Mouse (Mus musculus) kidney, postnatal 0 days (tissue): ENCODE data around the gene Npas3. TPM values are rescaled to one million over a fixed set of nuclear protein-coding genes. Genes with fewer than 3 reads are reported as not detected.

Source experiments
- ATAC-seq: fragments of 200-750 bp; cut with Nextera tagmentation; replicated peaks from 2 replicates; pipeline ENCODE4 v1.8.0; 2017; ENCODE audit warnings: low read depth, moderate number of reproducible peaks, moderate TSS enrichment, moderate library complexity; ENCODE audit not compliant: low FRiP score
- DNase-seq: peaks from one replicate; pipeline ENCODE4 v3.0.0-alpha.2; 2016; ENCODE audit warnings: low spot score
- H3K27ac ChIP-seq: fragments of 300-500 bp; sonication (generic); 2 replicates; pipeline ENCODE4 v1.5.1; 2014; ENCODE audit warnings: mild to moderate bottlenecking
- H3K27me3 ChIP-seq: fragments of 300-500 bp; sonication (generic); 2 replicates; pipeline ENCODE4 v1.6.1; 2014; ENCODE audit warnings: low read length, mixed read lengths; ENCODE audit not compliant: insufficient read depth
- H3K36me3 ChIP-seq: fragments of 300-500 bp; sonication (generic); 2 replicates; pipeline ENCODE4 v1.6.1; 2014; ENCODE audit warnings: low read length, mixed read lengths; ENCODE audit not compliant: insufficient read depth
- H3K4me1 ChIP-seq: fragments of 300-500 bp; sonication (generic); replicated peaks from 2 replicates; pipeline ENCODE4 v1.6.1; 2014; ENCODE audit warnings: antibody characterized with exemption, low read length, mixed read lengths; ENCODE audit not compliant: insufficient read depth
- H3K4me2 ChIP-seq: fragments of 300-500 bp; sonication (generic); 2 replicates; pipeline ENCODE4 v1.6.1; 2014; ENCODE audit warnings: mild to moderate bottlenecking, low read length, moderate library complexity, mixed read lengths
- H3K4me3 ChIP-seq: fragments of 300-500 bp; sonication (generic); replicated peaks from 2 replicates; pipeline ENCODE4 v1.5.1; 2014; ENCODE audit warnings: low read depth, low read length
- H3K9ac ChIP-seq: fragments of 300-500 bp; sonication (generic); 2 replicates; pipeline ENCODE4 v1.6.1; 2014; ENCODE audit warnings: low read depth, low read length
- H3K9me3 ChIP-seq: fragments of 300-500 bp; sonication (generic); replicated peaks from 2 replicates; pipeline ENCODE4 v1.6.1; 2016; ENCODE audit warnings: low read length, inconsistent platforms, mixed read lengths
- CTCF ChIP-seq: IDR thresholded peaks from 2 replicates; pipeline ENCODE4 v1.5.1; 2016; ENCODE audit warnings: antibody characterized with exemption, low read depth, mild to moderate bottlenecking, moderate library complexity
- WGBS: fragments of 180-500 bp; shearing (Covaris S2); extraction: QIAGEN DNeasy Blood & Tissue Kit; methylation state at CpG from one replicate; pipeline ENCODE4 v1.1.7; 2014; 5-methylcytosine and 5-hydroxymethylcytosine counted together
- polyA plus RNA-seq: library from polyadenylated mRNA; unstranded; fragments of >200 nt; fragmentation: Nextera tagmentation; extraction: Ambion mirVana; gene quantifications from 2 replicates; pipeline ENCODE4 v1.2.1, GENCODE M21; 2015

The Npas3 gene
- polyA plus RNA-seq, 1 experiment from 2014 or later = 1.2 TPM

DNA sequence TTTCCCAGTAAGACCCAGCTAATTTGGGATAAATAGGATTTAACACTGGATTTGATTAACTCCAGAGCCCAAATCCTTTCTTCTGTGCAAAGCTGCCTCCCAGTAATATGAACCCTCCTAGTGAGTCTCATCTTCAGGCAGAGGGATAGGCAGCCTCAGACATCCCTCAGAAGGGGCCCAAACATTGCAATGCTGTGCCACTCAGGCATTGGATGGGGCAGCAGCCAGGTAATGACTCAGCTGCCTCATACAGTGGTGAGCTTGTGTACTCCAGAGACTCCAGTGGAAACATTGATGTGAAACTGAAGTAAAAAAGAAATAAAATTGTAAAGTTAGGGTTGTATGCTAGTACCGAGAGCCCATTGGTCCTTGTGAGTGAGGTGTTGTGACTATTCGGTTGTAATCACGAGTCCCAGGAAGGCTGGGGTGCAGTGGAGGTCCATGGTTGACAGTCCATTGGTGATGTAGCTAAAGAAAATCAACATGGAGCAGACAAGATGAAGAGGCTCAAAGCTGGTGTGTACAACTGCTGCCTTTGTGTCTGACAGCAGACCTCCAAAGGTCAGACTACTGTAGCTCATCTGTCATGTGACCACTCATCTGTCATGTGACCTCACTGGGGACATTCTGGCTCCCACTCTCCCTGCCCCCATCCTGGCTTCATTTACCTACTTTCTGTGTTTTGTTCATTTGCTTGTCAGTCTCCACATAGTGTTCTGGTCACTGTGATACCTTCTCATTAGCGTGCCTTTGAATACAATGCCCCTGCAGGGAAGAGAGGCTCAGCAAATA lies 383.0 kb downstream of the Npas3 start:
- no peak overlapping the region for H3K9ac ChIP-seq
- TF ChIP-seq CTCF = no peak
- H3K27me3 ChIP-seq = no peaks in the 10 kb centered on the region; the same call in 1 of the 2 replicates
- H3K4me3 ChIP-seq = no peak overlapping the region
- H3K36me3 ChIP-seq = no peaks in the 10 kb centered on the region
- H3K4me1 ChIP-seq = no peaks in the 10 kb centered on the region
- no peak overlapping the region for H3K4me2 ChIP-seq
- 90% methylated on average over 4 of the region's 4 CpGs for WGBS
- H3K27ac ChIP-seq = no peak overlapping the region
- DNase-seq (no peak), ATAC-seq (no peak)
- H3K9me3 ChIP-seq = no peaks in the 10 kb centered on the region

DNA sequence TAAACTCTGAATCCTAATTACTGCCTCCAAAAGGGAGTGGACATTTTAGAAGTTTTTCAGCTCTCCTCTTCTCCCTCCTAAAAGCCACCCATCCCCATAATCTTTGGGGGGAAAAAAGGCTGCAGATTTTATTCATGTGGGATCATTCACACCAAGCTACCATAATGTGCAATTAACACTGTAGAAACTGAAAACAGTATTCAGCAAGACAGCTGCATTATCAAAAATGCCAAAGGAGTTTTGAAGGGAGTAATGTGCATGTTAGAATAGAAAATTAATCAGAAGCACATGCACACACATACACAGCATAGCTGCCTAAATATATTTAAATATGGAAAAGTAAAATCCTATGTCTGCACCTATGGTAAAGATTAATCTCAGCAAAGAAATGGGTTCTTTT lies 390.1 kb downstream of the Npas3 start:
- DNase-seq (no peak), ATAC-seq (no peak)
- no peak for TF ChIP-seq CTCF
- no peaks in the 10 kb centered on the region for H3K27me3 ChIP-seq
- H3K9me3 ChIP-seq = no peaks in the 10 kb centered on the region
- no peak overlapping the region for H3K27ac ChIP-seq
- no peaks in the 10 kb centered on the region for H3K36me3 ChIP-seq
- no peak overlapping the region for H3K4me3 ChIP-seq
- H3K4me2 ChIP-seq = no peak overlapping the region
- no peaks in the 10 kb centered on the region for H3K4me1 ChIP-seq
- H3K9ac ChIP-seq = no peak overlapping the region

DNA sequence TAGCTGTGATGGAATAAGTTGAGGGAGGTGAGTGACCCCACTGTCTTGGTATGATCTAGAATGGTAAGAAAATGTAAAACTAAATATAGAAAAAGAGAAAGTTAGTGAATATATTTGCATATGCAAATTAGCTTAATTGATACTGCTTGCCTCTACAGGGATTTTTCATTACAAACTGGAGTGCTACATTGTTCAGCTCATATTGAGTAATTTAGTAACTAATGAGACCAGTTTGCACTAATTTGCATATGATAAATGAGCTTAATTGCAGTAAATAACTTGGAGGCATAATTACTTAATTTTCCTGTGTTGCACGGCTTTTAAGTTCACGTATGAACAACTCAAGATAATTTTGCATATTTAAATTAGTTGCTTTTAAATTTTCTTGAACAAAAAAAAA lies 398.8 kb downstream of the Npas3 start:
- H3K9ac ChIP-seq = no peak overlapping the region
- H3K9me3 ChIP-seq = no peaks in the 10 kb centered on the region
- no peak overlapping the region for H3K4me3 ChIP-seq
- no peak for ATAC-seq
- WGBS = 81% methylated on average over 2 of the region's 2 CpGs
- H3K36me3 ChIP-seq = no peaks in the 10 kb centered on the region
- DNase-seq = no peak
- no peak overlapping the region for H3K27ac ChIP-seq
- H3K4me1 ChIP-seq = no peaks in the 10 kb centered on the region
- no peak for TF ChIP-seq CTCF
- no peaks in the 10 kb centered on the region for H3K27me3 ChIP-seq
- H3K4me2 ChIP-seq = no peak overlapping the region

DNA sequence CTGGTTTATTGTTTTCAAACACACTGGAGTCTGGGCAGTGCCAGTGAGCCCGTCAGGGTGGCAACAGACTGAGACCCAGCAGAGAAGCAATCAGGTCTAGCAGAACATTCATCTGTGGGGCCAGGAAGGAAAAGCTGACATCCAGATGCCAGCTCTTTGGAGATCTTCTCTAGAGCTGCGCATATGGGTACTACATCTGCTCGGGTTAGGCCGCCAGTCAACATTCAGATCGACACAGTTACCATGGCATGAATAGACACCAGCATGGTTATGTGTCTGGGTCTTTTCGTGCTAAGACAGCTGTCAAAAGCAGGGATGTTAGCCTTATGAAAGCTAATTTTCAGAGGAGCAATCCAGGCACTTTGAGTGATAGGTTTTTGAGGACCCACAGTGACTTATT lies 407.8 kb downstream of the Npas3 start:
- 90% methylated on average over 6 of the region's 6 CpGs for WGBS
- no peak overlapping the region for H3K27ac ChIP-seq
- no peaks in the 10 kb centered on the region for H3K9me3 ChIP-seq
- no peaks in the 10 kb centered on the region for H3K4me1 ChIP-seq
- ATAC-seq (no peak), DNase-seq (no peak)
- H3K4me2 ChIP-seq = no peak overlapping the region
- no peaks in the 10 kb centered on the region for H3K36me3 ChIP-seq
- H3K9ac ChIP-seq = no peak overlapping the region
- TF ChIP-seq CTCF = no peak
- H3K4me3 ChIP-seq = no peak overlapping the region
- H3K27me3 ChIP-seq = no peaks in the 10 kb centered on the region

DNA sequence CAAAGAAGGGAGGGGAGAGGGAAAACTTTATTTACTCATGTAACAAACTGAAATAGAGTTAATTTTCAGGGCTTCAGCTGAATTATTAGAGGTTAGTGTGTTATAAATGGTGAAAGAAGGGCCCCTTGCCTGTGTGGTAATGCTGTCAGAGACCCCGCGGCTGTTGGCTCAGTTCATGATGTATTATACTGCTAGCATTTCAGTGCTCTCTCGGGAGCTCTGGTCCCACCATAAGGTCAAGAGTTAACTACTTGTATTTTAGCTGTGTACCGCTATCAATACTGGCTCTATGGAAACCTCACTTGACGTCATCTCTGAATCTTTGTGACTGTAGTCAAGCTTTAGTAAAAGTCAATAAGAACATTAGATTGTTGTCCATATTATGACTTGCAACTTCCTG lies 415.6 kb downstream of the Npas3 start:
- no peak overlapping the region for H3K27ac ChIP-seq
- H3K9ac ChIP-seq = no peak overlapping the region
- no peaks in the 10 kb centered on the region for H3K36me3 ChIP-seq
- no peak overlapping the region for H3K4me3 ChIP-seq
- TF ChIP-seq CTCF = no peak
- peak; percentile 21 for DNase-seq
- H3K4me1 ChIP-seq = no peaks in the 10 kb centered on the region
- no peak overlapping the region for H3K4me2 ChIP-seq
- no peaks in the 10 kb centered on the region for H3K27me3 ChIP-seq
- WGBS = 18% methylated on average over 5 of the region's 5 CpGs
- ATAC-seq = no peak
- no peaks in the 10 kb centered on the region for H3K9me3 ChIP-seq

DNA sequence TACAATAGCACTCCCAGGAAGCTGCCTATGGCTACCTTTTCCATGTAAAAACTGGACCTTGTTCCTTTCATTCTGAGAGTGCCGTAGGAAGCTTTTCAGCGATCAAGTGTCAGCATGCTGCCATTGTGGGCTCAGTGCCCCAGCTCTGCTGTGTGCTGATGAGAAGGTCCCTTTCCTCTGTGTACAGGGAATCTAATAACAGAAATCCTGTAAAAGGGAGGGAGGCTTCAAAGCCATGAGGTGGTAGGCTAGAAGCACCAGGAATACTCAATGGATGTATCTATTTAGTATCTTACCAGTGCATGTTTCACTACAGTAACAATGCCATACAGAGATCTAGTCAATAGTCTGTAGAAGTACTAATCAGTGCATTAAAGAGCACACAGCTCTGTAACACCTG lies 423.4 kb downstream of the Npas3 start:
- no peak overlapping the region for H3K4me3 ChIP-seq
- H3K4me1 ChIP-seq = no peaks in the 10 kb centered on the region
- H3K9ac ChIP-seq = no peak overlapping the region
- no peak overlapping the region for H3K4me2 ChIP-seq
- DNase-seq (no peak), ATAC-seq (no peak)
- H3K27ac ChIP-seq = no peak overlapping the region
- no peak for TF ChIP-seq CTCF
- no peaks in the 10 kb centered on the region for H3K27me3 ChIP-seq
- no peaks in the 10 kb centered on the region for H3K36me3 ChIP-seq
- no peaks in the 10 kb centered on the region for H3K9me3 ChIP-seq
- WGBS = 96% methylated on average over 2 of the region's 2 CpGs
